Comparison of ENCODE assay signal across 15 mouse cellular contexts in the genomic region with DNA sequence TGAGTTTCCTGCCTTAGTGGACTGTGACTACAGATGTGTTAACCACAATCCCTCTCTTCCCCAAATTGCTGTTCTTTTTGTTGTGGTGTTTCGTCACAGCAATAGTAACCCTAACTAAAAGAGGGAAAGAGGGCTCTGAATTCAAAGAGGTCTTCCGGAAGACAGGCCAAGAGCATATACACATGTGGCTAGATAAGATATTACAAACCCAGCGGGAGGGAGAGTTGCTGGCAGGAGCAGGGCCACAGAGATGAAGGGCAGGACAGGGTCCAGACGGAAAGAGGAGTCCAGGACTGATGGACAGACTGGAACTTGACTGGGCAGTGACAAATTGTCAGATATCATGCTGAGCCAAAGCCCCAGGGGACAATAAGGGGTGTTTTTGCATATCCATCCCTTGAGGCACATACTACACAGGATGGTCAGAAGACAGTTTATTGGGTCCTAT. TPM values are rescaled to one million over a fixed set of nuclear protein-coding genes. Genes with fewer than 3 reads are reported as not detected.
DNase-seq lines count a peak whose midpoint lies in the region; ATAC-seq and TF ChIP-seq lines count a peak whose summit lies in the region.
"Had no signal": no experiment of that assay in that cellular context is flagged by ENCODE, and none has a peak within 500 bp of the region (broad histone marks: within the 10 kb centered on the region; RNA-seq: fewer than 3 reads in every experiment).

No protein-coding gene starts in this region.

- DNase-seq in stomach, postnatal 0 days (ENCODE audit: low spot score), result no peak
- DNase-seq in liver, postnatal 0 days, result peak; percentile 44
- DNase-seq in ovary, postnatal 10 days (ENCODE audit: low spot score), result no peak
- no peak for DNase-seq in hindbrain, embryonic 14.5 days (ENCODE audit: low spot score)
- DNase-seq in gastrocnemius, postnatal 25 days, result no peak
- DNase-seq: adrenal gland, adult 8-10 months; cerebellum, adult 18-20 months; kidney, adult 2 months had no signal

- H3K4me2 ChIP-seq in stomach, embryonic 15.5 days, result no peak overlapping the region
- no peak overlapping the region for H3K4me2 ChIP-seq in stomach, postnatal 0 days (replicated peaks; ENCODE audit: low read depth)
- H3K4me2 ChIP-seq in liver, postnatal 0 days (ENCODE audit: low read depth, low read length), result peak overlapping the region; percentile 53
- H3K4me2 ChIP-seq in hindbrain, embryonic 14.5 days (replicated peaks), result no peak overlapping the region
- H3K4me2 ChIP-seq: forebrain, embryonic 13.5 days; hindbrain, embryonic 15.5 days; lung, embryonic 15.5 days; midbrain, embryonic 13.5 days had no signal

- H3K4me3 ChIP-seq in stomach, embryonic 15.5 days (replicated peaks), result no peak overlapping the region
- no peak overlapping the region for H3K4me3 ChIP-seq in stomach, postnatal 0 days (ENCODE audit: low read depth, low read length)
- H3K4me3 ChIP-seq in liver, postnatal 0 days (ENCODE audit: low read depth, low read length), result no peak overlapping the region
- H3K4me3 ChIP-seq in hindbrain, embryonic 14.5 days (replicated peaks; ENCODE audit: low read length), result no peak overlapping the region
- H3K4me3 ChIP-seq: forebrain, embryonic 13.5 days; hindbrain, embryonic 15.5 days; layer of hippocampus, adult 2 months; lung, embryonic 15.5 days; midbrain, embryonic 13.5 days had no signal

- WGBS in stomach, embryonic 15.5 days, result 61% methylated on average over 4 of the region's 4 CpGs
- 67% methylated on average over 4 of the region's 4 CpGs for WGBS in stomach, postnatal 0 days
- WGBS in liver, postnatal 0 days (ENCODE audit: insufficient replicate concordance), result 19% methylated on average over 4 of the region's 4 CpGs
- WGBS in hindbrain, embryonic 14.5 days, result 69% methylated on average over 4 of the region's 4 CpGs

- ATAC-seq in stomach, embryonic 15.5 days (ENCODE audit: insufficient read depth, low FRiP score, low read depth), result peak; percentile 40; the same call in 1 of the 2 replicates
- ATAC-seq in stomach, postnatal 0 days (ENCODE audit: low FRiP score, low TSS enrichment), result no peak
- ATAC-seq in erythroblast, adult 5-6 weeks (replicated peaks; ENCODE audit: low FRiP score, poor library complexity, severe bottlenecking), result peak; percentile 67
- peak; percentile 25 for ATAC-seq in liver, postnatal 0 days
- ATAC-seq in hindbrain, embryonic 14.5 days (ENCODE audit: low FRiP score), result no peak
- ATAC-seq: forebrain, embryonic 13.5 days; midbrain, embryonic 13.5 days had no signal

- no peak overlapping the region for H3K9ac ChIP-seq in stomach, embryonic 15.5 days
- no peak overlapping the region for H3K9ac ChIP-seq in stomach, postnatal 0 days (ENCODE audit: low read length)
- H3K9ac ChIP-seq in liver, postnatal 0 days (replicated peaks), result no peak overlapping the region
- no peak overlapping the region for H3K9ac ChIP-seq in hindbrain, embryonic 14.5 days
- H3K9ac ChIP-seq: forebrain, embryonic 13.5 days; hindbrain, embryonic 15.5 days; lung, embryonic 15.5 days; midbrain, embryonic 13.5 days had no signal

- H3K36me3 ChIP-seq in stomach, embryonic 15.5 days, result no peaks in the 10 kb centered on the region
- no peaks in the 10 kb centered on the region for H3K36me3 ChIP-seq in stomach, postnatal 0 days (ENCODE audit: control insufficient read depth, insufficient read depth, low read length)
- H3K36me3 ChIP-seq in liver, postnatal 0 days (replicated peaks; ENCODE audit: insufficient read depth, low read length), result no peaks in the 10 kb centered on the region
- H3K36me3 ChIP-seq in hindbrain, embryonic 14.5 days (replicated peaks; ENCODE audit: control insufficient read depth, insufficient read depth), result no peaks in the 10 kb centered on the region
- H3K36me3 ChIP-seq: hindbrain, embryonic 15.5 days; lung, embryonic 15.5 days; midbrain, embryonic 13.5 days had no signal

- H3K27me3 ChIP-seq in stomach, embryonic 15.5 days (replicated peaks), result no peaks in the 10 kb centered on the region
- H3K27me3 ChIP-seq in stomach, postnatal 0 days (ENCODE audit: control insufficient read depth, insufficient read depth, low read length), result no peaks in the 10 kb centered on the region
- no peaks in the 10 kb centered on the region for H3K27me3 ChIP-seq in liver, postnatal 0 days (ENCODE audit: insufficient read depth, low read length)
- no peaks in the 10 kb centered on the region for H3K27me3 ChIP-seq in hindbrain, embryonic 14.5 days (ENCODE audit: control insufficient read depth, insufficient read depth, low read length)
- H3K27me3 ChIP-seq: hindbrain, embryonic 15.5 days; lung, embryonic 15.5 days had no signal

- H3K9me3 ChIP-seq in stomach, embryonic 15.5 days, result no peaks in the 10 kb centered on the region
- no peaks in the 10 kb centered on the region for H3K9me3 ChIP-seq in stomach, postnatal 0 days (ENCODE audit: control insufficient read depth, low read length)
- H3K9me3 ChIP-seq in liver, postnatal 0 days (ENCODE audit: low read length), result no peaks in the 10 kb centered on the region
- no peaks in the 10 kb centered on the region for H3K9me3 ChIP-seq in hindbrain, embryonic 14.5 days (ENCODE audit: control insufficient read depth, low read length)
- H3K9me3 ChIP-seq: forebrain, embryonic 13.5 days; hindbrain, embryonic 15.5 days; lung, embryonic 15.5 days; midbrain, embryonic 13.5 days had no signal

- peaks cover 11% of the 10 kb centered on the region for H3K4me1 ChIP-seq in stomach, embryonic 15.5 days
- no peaks in the 10 kb centered on the region for H3K4me1 ChIP-seq in stomach, postnatal 0 days (replicated peaks; ENCODE audit: control insufficient read depth, insufficient read depth)
- H3K4me1 ChIP-seq in liver, postnatal 0 days (ENCODE audit: insufficient read depth), result peaks cover 52% of the 10 kb centered on the region
- peaks cover 9% of the 10 kb centered on the region for H3K4me1 ChIP-seq in hindbrain, embryonic 14.5 days (replicated peaks; ENCODE audit: control insufficient read depth, insufficient read depth, low read length)

- no peak for TF ChIP-seq CTCF in stomach, postnatal 0 days (IDR thresholded peaks at IDR 0.05; ENCODE audit: low read depth)
- TF ChIP-seq CTCF in liver, postnatal 0 days (IDR thresholded peaks at IDR 0.05; ENCODE audit: low read depth), result no peak

- no peak for TF ChIP-seq EP300 in stomach, postnatal 0 days (optimal IDR thresholded peaks at IDR 0.05)
- peak; percentile 94 for TF ChIP-seq EP300 in liver, postnatal 0 days (IDR thresholded peaks at IDR 0.05; ENCODE audit: low read depth)

- no peak overlapping the region for H3K27ac ChIP-seq in stomach, embryonic 15.5 days
- no peak overlapping the region for H3K27ac ChIP-seq in stomach, postnatal 0 days (replicated peaks)
- H3K27ac ChIP-seq in liver, postnatal 0 days (ENCODE audit: low read depth), result peak overlapping the region; percentile 88
- no peak overlapping the region for H3K27ac ChIP-seq in hindbrain, embryonic 14.5 days
- H3K27ac ChIP-seq: forebrain, embryonic 13.5 days; hindbrain, embryonic 15.5 days; layer of hippocampus, adult 2 months; lung, embryonic 15.5 days; midbrain, embryonic 13.5 days had no signal

RNA-seq across cellular contexts. Expression of a gene that starts 3.6 kb away (rescaled TPM):
- polyA plus RNA-seq in stomach, embryonic 15.5 days (2015; fragmentation: Nextera tagmentation; extraction: Ambion mirVana), result 78.4 TPM in 2 replicates
- polyA plus RNA-seq in stomach, postnatal 0 days (2015; fragmentation: Nextera tagmentation; extraction: Ambion mirVana), result 30.8 and 33.0 TPM in 2 replicates
- 39.9 and 43.4 TPM in 2 replicates for total RNA-seq in erythroblast, adult 5-6 weeks (2015; ENCODE audit: low replicate concordance)
- total RNA-seq in erythroblast, adult 5-6 weeks (2017; ENCODE audit: low replicate concordance), result 59.3 and 64.1 TPM in 2 replicates
- 27.8 and 33.8 TPM in 2 replicates for polyA plus RNA-seq in liver, postnatal 0 days (2015; fragmentation: Nextera tagmentation; extraction: Ambion mirVana)
- 104 TPM in 2 replicates for polyA plus RNA-seq in hindbrain, embryonic 14.5 days (2014; fragmentation: Nextera tagmentation; extraction: Ambion mirVana)
- 10 to 100 TPM; 42.9 to 45.5 TPM for total RNA-seq in gastrocnemius, postnatal 25 days (2021)

RNA-seq across cellular contexts. Expression of a gene that starts 18.7 kb away (rescaled TPM):
- 50.7 and 58.0 TPM in 2 replicates for polyA plus RNA-seq in stomach, embryonic 15.5 days (2015; fragmentation: Nextera tagmentation; extraction: Ambion mirVana)
- polyA plus RNA-seq in stomach, postnatal 0 days (2015; fragmentation: Nextera tagmentation; extraction: Ambion mirVana), result 20.8 and 22.6 TPM in 2 replicates
- total RNA-seq in erythroblast, adult 5-6 weeks (2015; ENCODE audit: low replicate concordance), result 4.0 and 7.5 TPM in 2 replicates
- total RNA-seq in erythroblast, adult 5-6 weeks (2017; ENCODE audit: low replicate concordance), result 7.5 and 8.1 TPM in 2 replicates
- 12.6 and 14.7 TPM in 2 replicates for polyA plus RNA-seq in liver, postnatal 0 days (2015; fragmentation: Nextera tagmentation; extraction: Ambion mirVana)
- 45.5 and 47.8 TPM in 2 replicates for polyA plus RNA-seq in hindbrain, embryonic 14.5 days (2014; fragmentation: Nextera tagmentation; extraction: Ambion mirVana)
- total RNA-seq in gastrocnemius, postnatal 25 days (2021), result 10 to 100 TPM; 14.5 to 18.4 TPM

Comparison
In these comparisons a context has a peak if more than half of its experiments do, and no peak if none do; other contexts are left out.
1. ATAC-seq: peak in stomach, embryonic 15.5 days (single experiment), erythroblast, adult 5-6 weeks (single experiment) and liver, postnatal 0 days (single experiment); none in stomach, postnatal 0 days (single experiment) and hindbrain, embryonic 14.5 days (single experiment).